Mouse (Mus musculus) neural tube, embryonic 14.5 days (tissue): ENCODE measurements around the gene Marc1. TPM values are rescaled to one million over a fixed set of nuclear protein-coding genes. Genes with fewer than 3 reads are reported as not detected.
A peak's percentile ranks its signal among the peaks of the same experiment; 100 is the strongest.

Experiments used
- ATAC-seq: fragments of 200-750 bp; cut with Nextera tagmentation; 2 replicates; pipeline ENCODE4 v1.8.0; 2017; ENCODE audit warnings: low read depth, mild to moderate bottlenecking, moderate TSS enrichment, moderate library complexity
- H3K27ac ChIP-seq: fragments of 300-500 bp; sonication (generic); 2 replicates; pipeline ENCODE4 v1.5.1; 2014; ENCODE audit warnings: low read depth, mild to moderate bottlenecking, control low read depth, low read length, moderate library complexity, mixed read lengths
- H3K27me3 ChIP-seq: fragments of 300-500 bp; sonication (generic); 2 replicates; pipeline ENCODE4 v1.6.1; 2014; ENCODE audit warnings: low read length; ENCODE audit not compliant: control insufficient read depth, insufficient read depth
- H3K36me3 ChIP-seq: fragments of 300-500 bp; sonication (generic); 2 replicates; pipeline ENCODE4 v1.6.1; 2014; ENCODE audit warnings: low read length, mixed read lengths; ENCODE audit not compliant: control insufficient read depth, insufficient read depth
- H3K4me1 ChIP-seq: fragments of 300-500 bp; sonication (generic); 2 replicates; pipeline ENCODE4 v1.6.1; 2014; ENCODE audit warnings: low read length; ENCODE audit not compliant: control insufficient read depth, insufficient read depth
- H3K4me2 ChIP-seq: fragments of 300-500 bp; sonication (generic); 2 replicates; pipeline ENCODE4 v1.6.1; 2014; ENCODE audit warnings: mild to moderate bottlenecking, low read depth, low read length, control low read depth
- H3K4me3 ChIP-seq: fragments of 300-500 bp; sonication (generic); 2 replicates; pipeline ENCODE4 v1.5.1; 2014; ENCODE audit warnings: low read depth, low read length, control low read depth, mixed read lengths
- H3K9ac ChIP-seq: fragments of 300-500 bp; sonication (generic); replicated peaks from 2 replicates; pipeline ENCODE4 v1.6.1; 2014; ENCODE audit warnings: low read depth, mild to moderate bottlenecking, control low read depth, low read length, mixed read lengths
- H3K9me3 ChIP-seq: fragments of 300-500 bp; sonication (generic); 2 replicates; pipeline ENCODE4 v1.6.1; 2016; ENCODE audit warnings: low read length; ENCODE audit not compliant: control insufficient read depth
- WGBS: fragments of 180-500 bp; shearing (Covaris S2); extraction: QIAGEN DNeasy Blood & Tissue Kit; methylation state at CpG from one replicate; pipeline ENCODE4 v1.1.7; 2014; 5-methylcytosine and 5-hydroxymethylcytosine counted together
- microRNA counts: library from miRNA; unstranded; fragments of <30 nt; microRNA quantifications from one replicate; lab custom pipeline; 2016
- microRNA-seq: library from miRNA; unstranded; fragments of <30 nt; microRNA quantifications from one replicate; pipeline ENCODE4, GENCODE M21; 2016
- polyA plus RNA-seq: library from polyadenylated mRNA; unstranded; fragments of >200 nt; fragmentation: Nextera tagmentation; extraction: Ambion mirVana; gene quantifications from 2 replicates; pipeline ENCODE4 v1.2.1, GENCODE M21; 2014

The Marc1 gene
- polyA plus RNA-seq, 1 experiment from 2014 or later, result 0.21 TPM

- H3K9ac ChIP-seq, result no peak overlapping the region
- H3K4me3 ChIP-seq, result no peak overlapping the region
- H3K9me3 ChIP-seq, result no peaks in the 10 kb centered on the region
- no peaks in the 10 kb centered on the region for H3K36me3 ChIP-seq
- no peak for ATAC-seq
- WGBS, result 91% methylated on average over 5 of the region's 5 CpGs
- H3K27me3 ChIP-seq, result no peaks in the 10 kb centered on the region
- no peak overlapping the region for H3K27ac ChIP-seq
- H3K4me1 ChIP-seq, result no peaks in the 10 kb centered on the region
- no peak overlapping the region for H3K4me2 ChIP-seq
Observed at GRCm38 (mm10) chr1:184752671-184753070, 58.4 kb downstream of the Marc1 start.

DNA sequence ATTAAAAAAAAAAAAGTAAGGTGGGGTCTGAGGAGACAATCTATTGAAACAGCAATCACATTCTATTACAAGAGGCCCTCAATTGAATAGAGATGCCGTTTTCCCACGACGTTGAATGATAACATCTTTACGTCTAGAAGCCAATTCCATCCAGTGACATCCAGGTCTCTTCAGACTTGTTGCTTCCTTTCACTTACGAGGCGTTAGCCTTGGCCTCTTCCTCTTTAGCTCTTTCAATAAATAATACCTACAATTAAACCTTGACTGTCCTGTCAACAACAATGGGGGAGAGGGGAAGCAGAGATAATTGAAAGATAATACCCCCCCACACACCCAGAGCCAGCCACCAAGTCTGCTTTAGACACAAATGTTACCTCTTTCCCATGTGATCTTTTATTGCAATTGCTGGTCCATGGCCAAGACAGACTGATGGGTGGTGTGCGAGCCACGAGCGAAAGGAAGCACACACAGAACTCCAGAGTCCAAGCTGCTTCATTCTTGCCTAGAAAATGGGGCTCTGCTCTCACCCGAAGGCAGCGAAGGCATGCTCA is 60.9 kb downstream of the Marc1 start:
- Histone ChIP-seq H3K27ac (no peak overlapping the region), H3K4me2 (no peak overlapping the region), H3K9ac (no peak overlapping the region), H3K9me3 (no peaks in the 10 kb centered on the region), H3K4me1 (no peaks in the 10 kb centered on the region), H3K27me3 (no peaks in the 10 kb centered on the region), H3K36me3 (no peaks in the 10 kb centered on the region), H3K4me3 (no peak overlapping the region)
- 78% methylated on average over 11 of the region's 11 CpGs for WGBS
- no peak for ATAC-seq

DNA sequence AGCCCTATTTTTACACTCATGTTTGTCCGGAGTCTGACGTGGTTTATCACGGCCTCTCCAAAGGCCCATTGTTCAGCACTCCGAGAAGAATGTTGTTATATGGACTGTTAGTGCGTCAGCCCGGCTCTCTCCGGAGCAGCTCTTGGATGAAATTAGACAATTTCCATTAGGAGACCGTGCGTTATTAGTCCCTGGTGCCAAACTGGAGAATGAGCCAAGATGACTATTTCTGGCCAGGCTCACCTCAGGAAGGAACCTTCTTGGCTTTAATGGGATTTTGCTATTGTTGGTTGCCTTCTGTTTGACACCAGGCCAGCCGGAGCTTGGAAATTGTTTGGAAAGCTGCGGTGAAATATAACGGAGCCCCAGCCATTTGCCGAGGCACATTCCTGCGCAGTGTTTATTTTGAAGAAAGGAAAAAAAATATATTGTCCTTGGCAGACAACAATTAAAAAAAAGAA is 62.4 kb downstream of the Marc1 start:
- ATAC-seq, result no peak
- no peak overlapping the region for H3K4me2 ChIP-seq
- WGBS, result 30% methylated on average over 14 of the region's 14 CpGs

GRCm38 (mm10) chr1:184737876-184738479 is 73.1 kb downstream of the Marc1 start:
- Histone ChIP-seq H3K9me3 (no peaks in the 10 kb centered on the region), H3K4me2 (no peak overlapping the region), H3K36me3 (no peaks in the 10 kb centered on the region), H3K9ac (no peak overlapping the region), H3K4me3 (no peak overlapping the region), H3K27ac (no peak overlapping the region), H3K4me1 (no peaks in the 10 kb centered on the region), H3K27me3 (peaks cover 33% of the 10 kb centered on the region)
- ATAC-seq, result peak; percentile 76; the same call in 1 of the 2 replicates
- 9% methylated on average over 14 of the region's 14 CpGs for WGBS

More for the DNA sequence above, 62.4 kb downstream of the Marc1 start:
- H3K27me3 ChIP-seq, result no peaks in the 10 kb centered on the region
- H3K9ac ChIP-seq, result no peak overlapping the region
- no peaks in the 10 kb centered on the region for H3K4me1 ChIP-seq
- no peak overlapping the region for H3K4me3 ChIP-seq
- no peaks in the 10 kb centered on the region for H3K36me3 ChIP-seq
- no peak overlapping the region for H3K27ac ChIP-seq
- no peaks in the 10 kb centered on the region for H3K9me3 ChIP-seq

DNA sequence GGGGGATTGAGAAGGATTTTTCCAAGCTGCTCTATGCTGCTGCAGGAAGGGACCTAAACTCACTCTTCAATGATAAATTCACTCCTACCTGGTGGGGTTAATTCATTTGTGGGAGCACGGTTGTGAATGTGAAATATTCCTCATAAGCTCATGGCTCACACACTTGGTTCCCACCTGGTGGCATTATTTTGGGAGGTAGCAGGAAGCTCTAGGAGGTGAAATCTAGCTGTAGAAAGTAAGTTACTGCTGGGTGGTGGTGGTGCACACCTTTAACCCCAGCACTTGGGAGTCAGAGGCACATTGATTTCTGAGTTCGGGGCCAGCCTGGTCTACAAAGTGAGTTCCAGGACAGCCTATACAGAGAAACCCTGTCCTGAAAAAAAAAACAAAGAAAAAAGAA is 73.9 kb downstream of the Marc1 start:
- WGBS, result 17% methylated on average over 2 of the region's 2 CpGs
- Histone ChIP-seq H3K9me3 (no peaks in the 10 kb centered on the region), H3K4me3 (no peak overlapping the region), H3K36me3 (no peaks in the 10 kb centered on the region), H3K9ac (no peak overlapping the region), H3K4me1 (no peaks in the 10 kb centered on the region), H3K4me2 (no peak overlapping the region), H3K27ac (no peak overlapping the region), H3K27me3 (peaks cover 39% of the 10 kb centered on the region)
- no peak for ATAC-seq

MicroRNAs encoded within 50 kb of the gene (microRNA counts, 519-probe panel; counts per million panel counts)
- 3,304 counts per million, percentile 25 among the panel's probes with 10 or more counts for microRNA mmu-miR-1981 (lab: Ali Mortazavi, UCI)

Small RNA genes lying within 50 kb of the gene (microRNA-seq; reads per million reads assigned to microRNA genes)
- gene Mir1981, result 34.7 reads per million, percentile 30 among the genes with 10 or more reads in this experiment

Other genes with a start within 250 kb of the Marc1 start
- gene Hlx, start 78.7 kb downstream of the Marc1 start, polyA plus RNA-seq, result 1.6 and 2.2 TPM in 2 replicates
- gene Marc2, start 35.1 kb upstream of the Marc1 start, polyA plus RNA-seq, result 108 and 125 TPM in 2 replicates
- 0.48 and 1.6 TPM in 2 replicates for gene C130074G19Rik, start 71.9 kb upstream of the Marc1 start, polyA plus RNA-seq
- gene Mark1, start 188.3 kb upstream of the Marc1 start, polyA plus RNA-seq, result 14.1 and 15.2 TPM in 2 replicates